Mouse (Mus musculus): ENCODE data around the gene Tcaf2.

Tcaf2 gene

GRCm38 (mm10) chr6:42644912-42645549 is at the start of gene Tcaf2:
TSS of gene Tcaf2 (minus strand) at chr6:42645254.
- DNase-seq (ENCODE audit: low read depth, low spot score), result peak; percentile 24

GRCm38 (mm10) chr6:42692517-42693190 is 47.6 kb upstream of the Tcaf2 start:
- DNase-seq (ENCODE audit: low read depth, low spot score), result peak; percentile 82

- peak; percentile 70 for DNase-seq (ENCODE audit: low read depth, low spot score)
These were observed 47.1 kb upstream of the Tcaf2 start for GRCm38 (mm10) chr6:42692154-42692516.

- DNase-seq (ENCODE audit: low read depth, low spot score), result no peak
These were observed 44.7 kb upstream of the Tcaf2 start for GRCm38 (mm10) chr6:42689761-42690160.

GRCm38 (mm10) chr6:42687907-42688306 is 42.9 kb upstream of the Tcaf2 start:
- DNase-seq (ENCODE audit: low read depth, low spot score), result no peak

GRCm38 (mm10) chr6:42680077-42680476 is 35.0 kb upstream of the Tcaf2 start:
- no peak for DNase-seq (ENCODE audit: low read depth, low spot score)

- DNase-seq (ENCODE audit: low read depth, low spot score), result no peak
These were observed 31.0 kb upstream of the Tcaf2 start for GRCm38 (mm10) chr6:42676011-42676410.

GRCm38 (mm10) chr6:42671767-42672166 is 26.7 kb upstream of the Tcaf2 start:
- DNase-seq (ENCODE audit: low read depth, low spot score), result no peak

GRCm38 (mm10) chr6:42667722-42668121 is 22.7 kb upstream of the Tcaf2 start:
- no peak for DNase-seq (ENCODE audit: low read depth, low spot score)

GRCm38 (mm10) chr6:42661739-42662138 is 16.7 kb upstream of the Tcaf2 start:
- DNase-seq (ENCODE audit: low read depth, low spot score), result no peak

GRCm38 (mm10) chr6:42634393-42634792 is 10.7 kb downstream of the Tcaf2 start:
- DNase-seq (ENCODE audit: low read depth, low spot score), result no peak

GRCm38 (mm10) chr6:42631395-42631794 is 13.7 kb downstream of the Tcaf2 start:
- DNase-seq (ENCODE audit: low read depth, low spot score), result no peak

GRCm38 (mm10) chr6:42616904-42617303 is 28.1 kb downstream of the Tcaf2 start:
- DNase-seq (ENCODE audit: low read depth, low spot score), result no peak

GRCm38 (mm10) chr6:42612218-42612617 is 32.8 kb downstream of the Tcaf2 start:
- no peak for DNase-seq (ENCODE audit: low read depth, low spot score)

GRCm38 (mm10) chr6:42610954-42611522 is 34.0 kb downstream of the Tcaf2 start:
- DNase-seq (ENCODE audit: low read depth, low spot score), result no peak

- no peak for DNase-seq (ENCODE audit: low read depth, low spot score)
These were observed 47.5 kb downstream of the Tcaf2 start, which contains the start of gene Tcaf3 for GRCm38 (mm10) chr6:42597592-42597991. TSS of gene Tcaf3 (minus strand) at chr6:42597692.

GRCm38 (mm10) chr6:42593138-42593882 is 51.7 kb downstream of the Tcaf2 start:
- no peak for DNase-seq (ENCODE audit: low read depth, low spot score)

GRCm38 (mm10) chr6:42586569-42586968 is 58.5 kb downstream of the Tcaf2 start:
- no peak for DNase-seq (ENCODE audit: low read depth, low spot score)

- DNase-seq (ENCODE audit: low read depth, low spot score), result no peak
These were observed 61.6 kb downstream of the Tcaf2 start for GRCm38 (mm10) chr6:42583488-42583872.

- DNase-seq (ENCODE audit: low read depth, low spot score), result no peak
These were observed 62.1 kb downstream of the Tcaf2 start for GRCm38 (mm10) chr6:42582741-42583487.

GRCm38 (mm10) chr6:42578678-42579077 is 66.4 kb downstream of the Tcaf2 start:
- no peak for DNase-seq (ENCODE audit: low read depth, low spot score)

- no peak for DNase-seq (ENCODE audit: low read depth, low spot score)
These were observed 67.6 kb downstream of the Tcaf2 start for GRCm38 (mm10) chr6:42577433-42577832.

All from brain, embryonic 18.5 days (tissue).